Mouse (Mus musculus) brain, embryonic 14.5 days (tissue): ENCODE results near the gene Gm13057.
"Not testable (repeated sequence)": the region's sequence is repeated elsewhere in the genome, so short reads cannot be mapped to it uniquely, and the experiment has no call there.

Experiments used
- CTCF ChIP-seq: fragments of 200-500 bp; IDR thresholded peaks from 2 replicates; pipeline ENCODE4 v1.5.1; 2012; ENCODE audit warnings: inconsistent platforms, mild to moderate bottlenecking, moderate library complexity, borderline replicate concordance; ENCODE audit not compliant: insufficient read depth, insufficient read length; ENCODE audit errors: extremely low read depth
- POLR2A ChIP-seq: fragments of 200-500 bp; IDR thresholded peaks from 2 replicates; pipeline ENCODE4 v1.6.1; 2012; ENCODE audit warnings: mild to moderate bottlenecking, inconsistent platforms, borderline replicate concordance; ENCODE audit not compliant: poor library complexity, insufficient read depth, insufficient read length, severe bottlenecking; ENCODE audit errors: extremely low read depth

GRCm38 (mm10) chr4:143535654-143536053, 15.9 kb upstream of the Gm13057 start, which contains the start of gene Gm13040:
- TF ChIP-seq POLR2A, CTCF: not testable (repeated sequence)
